Mouse (Mus musculus): ENCODE data around the gene Ovch2.
"Not testable (repeated sequence)": the region's sequence is repeated elsewhere in the genome, so short reads cannot be mapped to it uniquely, and the experiment has no call there.

Ovch2 gene

DNA sequence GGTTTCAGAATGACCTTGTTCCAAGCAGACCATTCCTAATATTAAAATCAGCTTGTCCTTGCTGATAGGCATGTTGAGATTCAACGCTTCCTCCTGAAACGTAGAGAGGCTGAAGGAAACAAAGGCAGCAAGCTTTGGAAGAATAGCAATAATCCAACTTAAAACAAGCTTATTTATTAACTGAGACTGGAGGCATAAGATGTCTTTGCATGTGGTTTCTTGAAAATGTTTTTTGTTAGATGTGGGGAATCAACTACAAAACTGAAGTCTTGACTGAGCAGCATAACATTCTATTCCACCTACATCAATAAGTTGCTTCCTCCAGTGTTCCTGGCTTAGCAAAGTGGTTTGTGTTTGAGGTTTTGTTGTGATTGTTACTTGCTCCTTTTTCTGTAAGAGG lies at the start of gene Ovch2:
Gene Ovch2 (minus strand): TSS at position 101 of the 400 bp plus-strand sequence.
- no peak for DNase-seq (ENCODE audit: low spot score)

DNA sequence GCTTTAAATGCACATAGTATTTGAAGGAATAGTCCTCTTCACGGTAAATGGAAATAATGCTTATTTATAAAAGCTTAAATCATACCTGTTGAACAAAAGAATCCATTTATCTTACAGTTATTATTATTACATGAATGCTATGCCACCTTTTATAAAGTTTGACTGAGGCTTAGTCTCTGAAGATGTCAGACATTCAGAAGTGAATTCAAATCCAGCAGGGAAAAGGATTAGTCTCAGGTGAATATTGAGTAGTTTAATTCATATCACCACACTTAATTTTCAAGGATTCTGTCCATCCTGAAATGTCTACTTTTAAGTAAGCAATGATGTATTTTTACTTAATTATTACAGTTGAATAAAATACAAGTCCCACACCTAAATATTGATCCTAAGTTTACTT lies 46.4 kb upstream of the Ovch2 start, which contains the start of gene Olfr470:
Gene Olfr470 (minus strand): TSS at position 101 of the 400 bp plus-strand sequence.
- not testable (repeated sequence) for DNase-seq (ENCODE audit: low spot score)

DNA sequence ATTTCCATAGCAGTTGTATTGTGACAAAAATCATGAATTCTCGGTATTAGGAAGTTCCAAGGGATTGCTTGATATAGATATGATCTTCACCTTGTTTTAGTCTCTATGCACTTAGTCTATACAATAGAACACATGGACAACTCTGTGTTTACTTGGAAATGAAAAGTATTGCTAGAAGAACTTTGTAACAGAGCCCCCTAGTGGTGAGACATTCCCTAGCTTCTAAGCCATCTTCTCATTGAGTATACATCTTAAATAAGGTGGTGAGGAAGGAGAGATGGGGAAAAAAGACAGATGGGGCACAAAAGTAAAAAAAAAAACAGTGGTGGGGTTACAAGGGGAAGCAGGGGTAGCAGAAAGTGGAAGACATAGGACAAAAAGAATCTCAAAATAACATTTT lies 40.7 kb upstream of the Ovch2 start:
- no peak for DNase-seq (ENCODE audit: low spot score)

DNA sequence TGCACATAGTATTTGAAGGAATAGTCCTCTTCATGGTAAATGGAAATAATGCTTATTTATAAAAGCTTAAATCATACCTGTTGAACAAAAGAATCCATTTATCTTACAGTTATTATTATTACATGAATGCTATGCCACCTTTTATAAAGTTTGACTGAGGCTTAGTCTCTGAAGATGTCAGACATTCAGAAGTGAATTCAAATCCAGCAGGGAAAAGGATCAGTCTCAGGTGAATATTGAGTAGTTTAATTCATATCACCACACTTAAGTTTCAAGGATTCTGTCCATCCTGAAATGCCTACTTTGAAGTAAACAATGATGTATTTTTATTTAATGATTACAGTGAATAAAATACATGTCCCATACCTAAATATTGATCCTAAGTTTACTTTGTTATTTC lies 24.4 kb upstream of the Ovch2 start, which contains the start of gene Olfr469:
Gene Olfr469 (minus strand): TSS at position 101 of the 400 bp plus-strand sequence.
- not testable (repeated sequence) for DNase-seq (ENCODE audit: low spot score)

DNA sequence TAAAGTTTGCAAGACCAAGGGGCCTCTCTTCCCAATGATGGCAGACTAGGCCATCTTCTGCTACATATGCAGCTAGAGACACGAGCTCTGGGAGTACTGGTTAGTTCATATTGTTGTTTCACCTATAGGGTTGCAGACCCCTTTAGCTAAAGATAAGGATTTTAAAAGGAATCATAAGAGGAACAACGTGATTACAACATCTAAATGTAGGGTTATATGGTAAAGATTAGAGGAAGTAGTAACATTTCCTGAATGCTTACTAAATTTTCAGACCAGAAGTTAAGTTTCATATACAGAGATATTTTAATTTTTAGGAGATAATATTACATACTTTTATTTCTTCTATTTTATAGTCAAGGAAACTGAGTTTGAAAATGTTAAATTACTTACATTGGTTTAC lies 22.9 kb upstream of the Ovch2 start:
- DNase-seq (ENCODE audit: low spot score), result not testable (repeated sequence)

DNA sequence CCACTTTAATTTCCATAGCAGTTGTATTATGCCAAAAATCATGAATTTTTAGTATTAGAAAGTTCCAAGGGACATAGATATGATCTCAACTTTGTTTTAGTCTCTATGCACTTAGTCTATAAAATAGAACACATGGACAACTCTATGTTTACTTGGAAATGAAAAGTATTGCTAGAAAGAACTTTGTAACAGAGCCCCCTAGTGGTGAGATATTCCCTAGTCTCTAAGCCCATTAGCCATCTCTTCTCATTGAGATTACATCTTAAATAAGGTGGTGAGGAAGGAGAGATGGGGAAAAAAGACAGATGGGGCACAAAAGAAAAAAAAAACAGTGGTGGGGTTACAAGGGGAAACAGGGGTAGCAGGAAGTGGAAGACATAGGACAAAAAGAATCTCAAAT lies 18.4 kb upstream of the Ovch2 start:
- no peak for DNase-seq (ENCODE audit: low spot score)

DNA sequence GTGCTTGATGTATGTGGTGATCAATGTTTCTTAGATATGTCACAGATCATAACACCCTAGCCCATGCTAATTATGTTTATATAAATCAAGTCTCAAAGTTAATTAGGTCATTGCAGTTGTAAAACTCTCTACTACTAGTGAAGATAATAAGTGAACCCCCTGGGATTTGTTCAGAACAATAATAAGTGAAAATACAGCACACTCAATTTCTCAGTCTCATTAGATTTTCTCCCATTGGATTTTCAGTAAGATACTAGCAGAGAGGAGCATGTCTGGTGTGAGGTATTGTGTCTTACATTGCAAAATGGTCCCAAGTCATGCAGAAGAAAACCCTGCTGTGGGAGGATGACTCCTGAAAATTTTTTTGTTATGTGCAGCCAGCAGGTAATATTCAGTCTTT lies 11.0 kb upstream of the Ovch2 start, which contains the start of gene Olfr467:
Gene Olfr467 (plus strand): TSS at position 301 of the 400 bp plus-strand sequence.
- DNase-seq (ENCODE audit: low spot score), result no peak

DNA sequence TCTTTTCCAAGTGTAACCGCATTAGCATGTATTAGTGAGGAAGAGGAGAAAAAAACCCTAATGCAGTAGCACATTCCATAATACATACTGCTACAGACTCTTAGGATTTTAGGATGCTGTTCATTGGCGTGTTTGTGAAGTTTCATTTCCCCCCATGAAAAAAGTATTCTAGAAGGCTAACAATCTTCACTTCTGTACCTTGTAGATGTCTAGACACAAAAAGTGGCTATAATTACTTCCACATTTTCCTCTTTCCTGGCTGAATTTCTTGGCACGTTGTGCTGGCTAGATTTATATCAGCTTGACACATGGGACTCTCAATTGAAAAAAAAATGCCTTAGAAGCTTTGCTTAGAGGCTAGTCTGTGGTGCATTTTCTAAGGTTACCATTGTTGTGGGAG lies 1.1 kb upstream of the Ovch2 start:
- DNase-seq (ENCODE audit: low spot score), result no peak

DNA sequence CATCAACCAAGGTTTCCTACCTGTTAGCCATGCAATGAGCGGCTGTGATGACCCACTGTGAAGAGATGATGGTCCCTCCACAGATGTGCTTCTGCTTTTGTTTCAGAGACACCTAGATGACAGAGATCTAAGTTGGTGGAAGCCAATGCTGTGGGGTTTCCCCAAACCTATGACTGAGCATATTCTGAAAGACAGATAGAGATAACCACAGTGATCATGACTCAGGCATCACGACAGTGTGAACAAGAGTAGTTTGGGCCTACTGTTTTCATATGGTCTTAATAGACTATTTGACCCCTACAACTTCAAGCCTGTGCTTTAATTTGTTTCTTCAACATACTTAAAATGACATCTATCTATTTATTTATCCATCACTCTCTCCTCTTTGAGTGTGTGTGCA lies 4.5 kb downstream of the Ovch2 start:
- DNase-seq (ENCODE audit: low spot score), result no peak

DNA sequence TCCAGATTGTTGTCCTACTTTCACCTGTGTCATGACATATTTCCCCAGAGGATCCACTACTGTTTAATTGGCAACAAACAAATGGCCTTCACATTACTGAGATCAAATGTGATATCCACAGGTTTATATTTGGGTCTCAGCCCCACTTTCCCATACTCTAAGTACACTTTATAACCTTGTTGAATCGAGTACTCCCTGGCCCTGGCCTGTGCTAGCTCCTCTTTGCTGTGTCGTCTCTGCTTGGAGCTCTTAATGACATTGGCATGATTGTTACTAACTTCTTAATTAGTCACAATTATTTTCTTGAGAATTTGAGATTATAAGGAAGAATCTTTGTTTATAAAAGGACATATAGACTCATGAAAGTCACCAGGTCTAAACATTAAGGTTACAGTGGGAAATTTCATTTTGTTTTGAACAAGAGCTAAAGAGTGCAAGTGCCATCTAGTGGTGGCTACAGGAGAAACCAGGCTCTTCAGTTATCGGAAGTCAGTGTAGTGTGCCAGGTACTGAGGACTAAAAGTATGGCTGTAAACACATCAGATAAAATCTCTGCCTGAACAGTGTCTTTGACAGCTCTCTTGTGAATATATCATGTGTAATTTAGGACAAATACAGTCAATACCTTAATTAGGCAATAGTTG lies 12.9 kb downstream of the Ovch2 start:
- no peak for DNase-seq (ENCODE audit: low spot score)

DNA sequence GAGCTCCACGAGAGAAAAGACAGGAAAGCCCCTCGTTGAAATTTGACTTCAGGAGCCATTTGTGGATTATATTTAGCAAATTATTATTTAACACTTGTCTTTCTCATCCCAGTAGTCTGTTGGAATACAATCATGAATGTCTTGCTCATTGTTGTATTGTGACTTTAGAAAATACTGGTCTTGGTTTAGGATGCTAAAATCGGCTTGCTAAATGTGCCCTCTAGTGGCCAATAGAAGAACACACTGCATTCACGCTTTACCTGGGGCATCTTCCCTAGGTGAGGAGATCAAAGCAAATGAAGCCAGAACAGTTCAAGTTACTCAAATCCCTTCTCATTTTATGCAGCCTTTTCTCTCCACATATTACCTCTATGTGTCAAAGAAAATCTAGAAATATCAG lies 21.4 kb downstream of the Ovch2 start:
- no peak for DNase-seq (ENCODE audit: low spot score)

DNA sequence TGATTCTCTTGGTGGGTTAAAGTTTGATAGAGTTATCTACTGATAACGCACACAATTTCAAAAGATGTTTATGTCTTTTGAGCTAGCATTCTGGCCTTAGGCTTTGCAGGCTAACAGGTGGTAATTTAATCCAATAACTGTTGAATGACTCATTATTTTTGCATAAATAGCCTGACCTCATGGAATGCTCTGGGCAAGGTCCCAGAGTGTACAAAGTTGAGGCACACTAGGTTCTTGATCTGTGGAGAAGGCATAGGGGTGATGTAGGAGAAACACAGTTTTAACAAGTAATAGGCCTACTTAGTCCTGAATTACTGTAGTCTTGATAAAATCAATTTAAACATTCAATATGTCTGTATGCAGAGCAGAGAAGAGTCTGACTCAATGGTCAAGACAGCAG lies 22.8 kb downstream of the Ovch2 start:
- no peak for DNase-seq (ENCODE audit: low spot score)

DNA sequence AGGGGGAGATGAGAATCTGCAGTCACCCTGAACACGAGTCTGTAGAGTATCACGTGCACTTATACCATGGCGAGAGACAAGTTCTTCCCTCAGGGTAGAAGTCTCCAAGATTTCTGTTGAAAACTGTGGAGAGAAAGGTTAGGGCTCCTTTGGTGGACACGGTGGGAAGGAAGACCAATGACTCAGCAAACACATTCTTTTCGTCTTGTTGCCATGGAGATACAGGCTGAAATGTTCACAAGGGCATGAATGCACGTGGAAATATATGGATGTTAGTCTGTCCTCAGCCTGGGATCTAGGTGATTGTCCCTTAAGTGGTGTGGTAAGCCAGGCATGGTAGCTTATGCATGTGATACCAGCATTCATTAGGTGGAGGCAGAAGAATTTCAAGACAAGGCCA lies 30.2 kb downstream of the Ovch2 start:
- DNase-seq (ENCODE audit: low spot score), result no peak

DNA sequence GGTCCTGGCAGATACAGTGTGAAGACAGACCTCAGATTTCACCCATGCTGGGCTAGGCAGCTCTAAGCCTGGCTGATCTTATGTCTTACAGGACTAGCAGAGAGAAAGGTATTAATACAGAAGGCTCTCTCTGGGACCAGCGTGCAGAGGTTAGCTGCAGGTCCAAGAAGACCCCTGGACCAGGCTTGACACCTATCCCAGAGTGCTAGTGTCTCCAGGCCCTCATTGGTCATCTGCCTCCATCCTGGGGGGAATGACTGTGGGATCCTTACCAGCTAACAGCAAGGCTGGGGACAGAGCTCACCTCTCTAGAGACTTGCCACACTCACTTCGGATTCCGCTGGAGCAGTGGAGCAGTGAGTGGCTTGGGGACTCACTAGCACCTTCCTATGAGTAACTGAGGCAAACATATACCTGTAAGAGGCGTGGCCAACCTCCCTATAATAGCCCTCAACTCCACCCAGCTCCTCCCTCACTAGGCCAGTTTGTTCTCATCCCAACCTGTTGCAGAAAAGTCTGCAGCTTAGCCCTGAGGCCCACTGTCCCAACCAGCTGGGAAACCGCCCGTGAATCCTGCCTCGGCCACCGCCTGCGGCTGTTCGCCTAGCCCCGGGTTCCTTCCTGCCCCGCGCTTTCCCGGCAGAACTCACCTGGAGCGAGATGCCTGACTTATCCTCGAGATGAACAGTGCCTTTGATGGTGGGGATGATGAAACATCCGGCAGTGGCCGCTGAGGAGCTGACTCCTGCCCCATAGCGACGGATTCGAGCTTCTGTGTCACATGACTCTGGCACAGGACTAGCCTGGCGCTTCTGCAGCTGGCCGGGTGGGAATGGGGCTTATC lies 43.5 kb downstream of the Ovch2 start, which contains the start of gene Cyb5r2:
Gene Cyb5r2 (minus strand): TSS at position 725 of the 844 bp plus-strand sequence.
- no peak for DNase-seq (ENCODE audit: low spot score)

DNA sequence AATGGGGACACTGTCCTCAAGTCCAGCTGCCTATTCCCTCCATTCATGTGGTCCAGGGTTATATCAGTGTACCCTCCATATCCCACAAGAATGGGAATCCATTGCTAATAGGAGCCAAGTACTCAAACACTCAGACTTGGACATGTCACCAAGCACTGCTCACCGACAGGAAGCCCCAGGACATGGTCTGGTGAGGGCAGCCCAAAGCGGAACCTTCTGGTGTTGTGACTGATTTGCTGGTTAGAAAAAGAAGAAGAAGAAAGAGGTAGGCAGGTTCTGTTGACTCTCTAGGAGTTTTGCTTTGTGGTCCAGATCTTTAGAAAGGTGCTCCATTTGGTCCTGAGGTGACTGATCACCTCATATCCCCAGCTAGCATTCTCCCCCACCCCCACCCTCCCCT lies 44.3 kb downstream of the Ovch2 start:
- DNase-seq (ENCODE audit: low spot score), result no peak

DNA sequence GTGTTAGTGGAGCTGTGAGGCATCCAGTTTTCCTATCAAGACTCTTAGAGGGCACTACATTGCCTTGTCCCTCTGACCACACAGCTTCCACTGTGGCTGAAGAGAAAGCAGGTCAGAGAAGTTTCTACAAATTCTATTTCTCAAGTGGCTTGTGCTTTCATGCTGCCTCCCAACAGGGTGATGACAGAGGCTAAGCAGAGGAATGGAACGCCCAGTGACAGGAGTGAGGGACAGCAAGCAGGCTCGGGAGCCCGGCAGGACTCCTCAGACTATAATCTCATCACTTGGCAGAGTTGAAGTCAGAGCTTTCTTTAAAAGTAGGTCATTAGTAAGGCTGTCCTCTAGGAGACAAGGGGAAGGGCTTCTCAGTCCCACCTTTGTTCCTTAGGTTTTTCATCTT lies 45.1 kb downstream of the Ovch2 start:
- DNase-seq (ENCODE audit: low spot score), result no peak

DNA sequence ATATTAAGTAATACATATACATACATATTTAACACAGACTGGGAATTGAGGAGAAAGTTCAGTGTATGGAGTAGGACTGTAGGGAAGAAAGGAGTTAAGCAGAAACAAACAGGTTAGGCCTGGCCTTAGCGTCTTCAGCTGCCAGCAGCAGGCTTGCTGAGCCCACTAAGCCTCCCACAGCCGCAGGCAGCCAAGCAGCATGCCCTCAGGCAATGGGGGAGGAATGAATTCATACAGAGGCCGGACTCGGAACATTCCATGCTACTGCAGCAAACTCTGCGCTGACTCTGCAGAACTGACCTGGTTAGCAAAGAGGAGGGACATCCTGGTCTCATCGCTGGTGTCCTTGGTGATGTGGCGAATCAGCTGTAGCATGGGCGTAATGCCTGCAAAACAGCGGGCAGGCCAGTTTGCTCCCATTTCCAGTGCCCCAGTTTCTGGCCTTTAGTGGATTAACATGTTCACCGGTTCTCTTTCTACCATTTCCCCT lies 48.9 kb downstream of the Ovch2 start:
- DNase-seq (ENCODE audit: low spot score), result peak; percentile 48

DNA sequence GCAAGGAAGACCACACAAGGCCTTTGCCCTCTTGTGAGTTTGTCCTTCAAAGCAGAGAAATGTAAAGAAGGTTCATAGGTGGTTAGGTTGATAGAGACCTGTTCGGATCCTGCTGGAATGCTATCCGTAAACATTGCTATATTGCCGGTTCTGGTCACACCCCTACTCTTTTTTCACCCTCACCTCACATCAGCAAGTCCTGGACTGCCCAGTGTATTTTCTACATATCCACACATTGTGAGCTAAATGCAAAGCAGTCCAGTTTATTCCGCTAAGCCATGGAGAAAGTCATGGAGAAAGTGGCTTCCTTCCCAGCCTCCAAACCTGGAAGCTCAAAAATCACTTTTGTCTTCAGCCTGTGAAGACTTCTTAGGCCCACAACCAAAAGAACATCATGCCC lies 51.3 kb downstream of the Ovch2 start:
- DNase-seq (ENCODE audit: low spot score), result no peak

DNA sequence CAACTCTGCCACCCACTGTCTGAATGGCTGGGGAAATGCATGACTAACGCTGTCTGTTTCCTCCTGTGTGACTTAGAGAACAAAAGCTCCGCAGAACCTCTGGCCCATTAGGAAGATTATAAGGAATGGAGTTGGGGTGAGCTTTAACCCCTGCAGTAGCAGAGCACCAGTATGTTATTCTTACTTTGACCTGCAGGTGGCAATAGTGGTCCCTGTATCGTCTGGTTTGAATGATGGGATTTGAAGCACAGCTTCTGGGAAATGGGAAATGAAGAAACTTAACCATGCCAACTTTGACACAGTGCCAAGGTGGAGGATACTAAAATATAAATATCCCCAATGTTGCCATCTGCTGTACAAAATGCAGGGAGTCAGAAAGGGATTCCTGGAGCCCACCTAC lies 51.7 kb downstream of the Ovch2 start:
- no peak for DNase-seq (ENCODE audit: low spot score)

DNA sequence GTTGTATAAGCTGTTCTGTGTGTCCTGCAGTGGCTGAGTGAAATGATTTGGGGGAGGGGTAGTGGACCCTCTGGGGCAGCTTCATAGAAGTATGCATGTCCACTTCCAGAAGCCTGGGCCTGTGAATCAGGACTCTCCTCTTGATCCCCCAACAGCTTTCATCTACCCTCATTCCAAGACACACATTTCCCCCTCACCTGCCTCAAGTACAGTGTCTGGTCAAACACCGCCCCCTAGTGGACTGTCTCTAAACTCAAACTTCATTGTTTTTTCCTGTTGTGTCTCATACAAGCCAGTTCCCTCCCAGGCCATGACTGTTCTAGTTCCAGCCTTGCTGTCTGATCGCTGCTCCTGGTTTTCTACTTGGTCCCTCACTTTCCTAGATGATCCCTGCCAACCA lies 53.1 kb downstream of the Ovch2 start:
- DNase-seq (ENCODE audit: low spot score), result peak; percentile 30

DNA sequence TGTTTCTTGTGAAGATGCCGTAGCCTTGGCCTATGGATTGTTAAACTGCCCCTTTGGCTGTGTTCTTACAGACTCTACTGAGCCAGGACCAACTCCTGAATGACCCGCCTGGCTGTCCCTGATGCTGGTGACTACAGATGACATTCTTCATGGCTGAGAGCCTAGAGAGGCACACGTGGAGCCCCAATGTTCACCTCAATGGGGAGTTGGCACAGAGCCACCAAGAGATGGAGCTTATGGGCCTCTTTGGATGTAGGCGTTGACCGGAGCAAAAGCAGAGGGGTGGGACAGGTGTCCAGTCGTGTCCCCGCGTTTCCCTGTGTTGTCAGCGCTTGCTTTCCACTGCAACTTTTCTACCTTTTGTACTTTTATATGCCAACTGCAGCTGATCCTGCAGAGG lies 53.5 kb downstream of the Ovch2 start:
- DNase-seq (ENCODE audit: low spot score), result no peak

DNA sequence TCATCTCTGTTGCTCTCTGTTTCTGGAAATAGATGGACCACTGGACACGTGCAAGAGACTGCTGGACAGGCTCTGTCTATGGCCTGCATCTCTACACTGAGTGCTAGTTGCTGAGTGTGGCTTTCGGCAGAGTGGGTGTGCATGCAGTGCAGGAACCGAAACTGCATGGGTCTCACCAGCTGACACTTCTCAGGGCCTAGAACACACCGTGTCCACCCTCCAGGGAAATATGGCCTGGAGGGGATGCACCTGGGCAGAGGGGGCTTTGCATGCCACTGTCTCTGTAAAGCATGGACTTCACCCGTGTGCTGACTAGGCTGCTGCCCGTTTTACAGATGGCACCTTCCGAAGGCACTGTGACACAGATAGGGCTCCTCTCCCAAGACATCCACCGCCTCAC lies 55.0 kb downstream of the Ovch2 start:
- no peak for DNase-seq (ENCODE audit: low spot score)

DNA sequence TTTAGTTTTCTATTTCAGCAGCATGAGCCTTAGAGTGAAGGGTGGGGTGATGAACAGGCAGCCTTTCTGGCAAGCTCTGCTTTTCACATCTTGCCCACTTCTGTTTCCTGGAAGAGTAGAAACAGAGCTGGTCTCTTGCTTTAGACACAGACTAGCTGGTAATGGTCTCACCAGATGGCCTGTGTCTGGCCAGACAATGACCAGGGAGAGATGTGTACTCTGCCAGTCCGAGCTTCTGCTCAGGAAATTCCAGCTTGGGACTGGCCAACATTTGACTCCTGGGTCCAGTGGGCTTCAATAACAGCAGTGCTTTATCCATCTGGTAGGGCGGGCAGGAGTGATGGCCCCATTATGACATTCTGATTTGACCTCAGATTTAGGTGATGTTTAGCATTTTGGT lies 55.9 kb downstream of the Ovch2 start:
- DNase-seq (ENCODE audit: low spot score), result no peak
